Mouse (Mus musculus): Measurements from ENCODE around the gene Oxct1.
A peak's percentile ranks its signal among the peaks of the same experiment; 100 is the strongest.

GRCm38 (mm10) chr15:4043032-4043471 lies 16.9 kb downstream of the Oxct1 start:
- TF ChIP-seq CTCF (IDR thresholded peaks at IDR 0.05; ENCODE audit: low read depth, low read length) = peak; percentile 19; the same call in 1 of the 2 replicates
- TF ChIP-seq POLR2A (IDR thresholded peaks at IDR 0.05; ENCODE audit: extremely low read depth, insufficient read depth, low read length) = no peak

All from liver, adult 2 months (tissue).